Mouse (Mus musculus) ES-Bruce4 (cell line): Measurements from ENCODE around the gene Selenoh. TPM values are rescaled to one million over a fixed set of nuclear protein-coding genes. Genes with fewer than 3 reads are reported as not detected.

Experiments used
- H3K27ac ChIP-seq: 2 replicates; pipeline ENCODE4 v1.5.1; 2012; ENCODE audit warnings: low read length, inconsistent platforms; ENCODE audit not compliant: insufficient read depth
- H3K27me3 ChIP-seq: 2 replicates; pipeline ENCODE4 v1.6.1; 2012; ENCODE audit warnings: mild to moderate bottlenecking, low read length, inconsistent platforms; ENCODE audit not compliant: control insufficient read depth, poor library complexity, insufficient read depth, severe bottlenecking
- H3K36me3 ChIP-seq: 2 replicates; pipeline ENCODE4 v1.6.1; 2012; ENCODE audit warnings: inconsistent platforms, mild to moderate bottlenecking, low read length, moderate library complexity; ENCODE audit not compliant: control insufficient read depth, poor library complexity, insufficient read depth, severe bottlenecking
- H3K4me1 ChIP-seq: one replicate; pipeline ENCODE4 v1.8.1; 2011; ENCODE audit warnings: low read length; ENCODE audit not compliant: control insufficient read depth, insufficient read depth
- H3K4me3 ChIP-seq: 2 replicates; pipeline ENCODE4 v1.5.1; 2011; ENCODE audit warnings: low read depth, mild to moderate bottlenecking, low read length
- H3K9ac ChIP-seq: 2 replicates; pipeline ENCODE4 v1.6.1; 2012; ENCODE audit warnings: low read depth, mild to moderate bottlenecking, inconsistent platforms; ENCODE audit not compliant: poor library complexity, severe bottlenecking
- H3K9me3 ChIP-seq: replicated peaks from 2 replicates; pipeline ENCODE4 v1.6.1; 2012; ENCODE audit warnings: mild to moderate bottlenecking, low read length, inconsistent platforms; ENCODE audit not compliant: control insufficient read depth, poor library complexity, insufficient read depth, severe bottlenecking
- CTCF ChIP-seq: IDR thresholded peaks from one replicate; pipeline ENCODE4 v1.8.1; 2011; ENCODE audit warnings: low read depth, low read length
- EP300 ChIP-seq: IDR thresholded peaks from 2 replicates; pipeline ENCODE4 v1.6.1; 2011; ENCODE audit warnings: low read depth, low read length; ENCODE audit not compliant: insufficient read depth
- POLR2A ChIP-seq: IDR thresholded peaks from one replicate; pipeline ENCODE4 v1.8.1; 2011; ENCODE audit warnings: low read length; ENCODE audit not compliant: insufficient read depth
- polyA plus RNA-seq: library from polyadenylated mRNA; stranded (reverse); fragments of >200 nt; gene quantifications from 2 replicates; pipeline ENCODE4 v1.2.4, GENCODE M21; 2011; ENCODE audit warnings: low read depth; ENCODE audit not compliant: missing spikeins, insufficient read depth, insufficient read length

The Selenoh gene
- polyA plus RNA-seq, result 194 and 215 TPM in 2 replicates

- H3K9me3 ChIP-seq, result no peaks in the 10 kb centered on the region
- no peaks in the 10 kb centered on the region for H3K27me3 ChIP-seq
- peak within 1 kb of the TSS; percentile 95 for H3K4me3 ChIP-seq
- H3K27ac ChIP-seq, result peak within 1 kb of the TSS; percentile 99
- peaks cover 46% of the 10 kb centered on the region for H3K36me3 ChIP-seq
- no peaks in the 10 kb centered on the region for H3K4me1 ChIP-seq
- TF ChIP-seq CTCF, result no peak
- TF ChIP-seq EP300, result no peak
- no peak for TF ChIP-seq POLR2A
- peak within 1 kb of the TSS; percentile 97 for H3K9ac ChIP-seq
Observed at GRCm38 (mm10) chr2:84670569-84670933, at the start of gene Selenoh. Gene Selenoh (minus strand): TSS chr2:84670770.

- H3K4me1 ChIP-seq, result no peaks in the 10 kb centered on the region
- no peaks in the 10 kb centered on the region for H3K27me3 ChIP-seq
- no peak overlapping the region for H3K27ac ChIP-seq
- TF ChIP-seq POLR2A (no peak), CTCF (no peak), EP300 (no peak)
- H3K4me3 ChIP-seq, result no peak overlapping the region
- 0 out of 2 replicates have a peak overlapping the region, but pooled peaks have one; percentile 62 for H3K9ac ChIP-seq
- peaks cover 4% of the 10 kb centered on the region; the same call in 1 of the 2 replicates for H3K36me3 ChIP-seq
- no peaks in the 10 kb centered on the region for H3K9me3 ChIP-seq
Observed at GRCm38 (mm10) chr2:84717357-84717756, 46.8 kb upstream of the Selenoh start.

GRCm38 (mm10) chr2:84716423-84717355 lies 46.1 kb upstream of the Selenoh start:
- no peaks in the 10 kb centered on the region for H3K4me1 ChIP-seq
- peak overlapping the region; percentile 62 for H3K9ac ChIP-seq
- TF ChIP-seq EP300, result no peak
- no peak for TF ChIP-seq POLR2A
- TF ChIP-seq CTCF, result no peak
- H3K36me3 ChIP-seq, result no peaks in the 10 kb centered on the region
- no peaks in the 10 kb centered on the region for H3K9me3 ChIP-seq
- H3K27me3 ChIP-seq, result no peaks in the 10 kb centered on the region
- H3K27ac ChIP-seq, result peak overlapping the region; percentile 63; the same call in 1 of the 2 replicates
- H3K4me3 ChIP-seq, result peak overlapping the region; percentile 32

- Histone ChIP-seq H3K36me3 (peaks cover 5% of the 10 kb centered on the region; the same call in 1 of the 2 replicates), H3K4me3 (peak overlapping the region; percentile 89), H3K4me1 (no peaks in the 10 kb centered on the region), H3K9ac (peak overlapping the region; percentile 62), H3K27ac (peak overlapping the region; percentile 63), H3K27me3 (no peaks in the 10 kb centered on the region), H3K9me3 (no peaks in the 10 kb centered on the region)
- no peak for TF ChIP-seq EP300
- TF ChIP-seq CTCF, result no peak
- TF ChIP-seq POLR2A, result no peak
Observed at GRCm38 (mm10) chr2:84715562-84716361, 45.2 kb upstream of the Selenoh start.

GRCm38 (mm10) chr2:84714811-84715561 lies 44.4 kb upstream of the Selenoh start, which contains the start of gene Zdhhc5:
Gene Zdhhc5 (minus strand): TSS chr2:84715180.
- TF ChIP-seq POLR2A, result peak; percentile 58
- TF ChIP-seq CTCF, result no peak
- H3K9ac ChIP-seq, result peak within 1 kb of the TSS; percentile 98
- H3K36me3 ChIP-seq, result peaks cover 12% of the 10 kb centered on the region
- peak within 1 kb of the TSS; percentile 96 for H3K4me3 ChIP-seq
- H3K27me3 ChIP-seq, result no peaks in the 10 kb centered on the region
- no peaks in the 10 kb centered on the region for H3K9me3 ChIP-seq
- no peaks in the 10 kb centered on the region for H3K4me1 ChIP-seq
- peak within 1 kb of the TSS; percentile 69 for H3K27ac ChIP-seq
